Mouse (Mus musculus) forebrain, embryonic 15.5 days (tissue): ENCODE data around the gene Fbrsl1. TPM values are rescaled to one million over a fixed set of nuclear protein-coding genes. Genes with fewer than 3 reads are reported as not detected.
A peak's percentile ranks its signal among the peaks of the same experiment; 100 is the strongest.

Source experiments
- ATAC-seq: fragments of 200-750 bp; cut with Nextera tagmentation; replicated peaks from 2 replicates; pipeline ENCODE4 v1.8.0; 2017; ENCODE audit warnings: mild to moderate bottlenecking, moderate TSS enrichment, moderate library complexity
- H3K27ac ChIP-seq: fragments of 300-500 bp; sonication (generic); replicated peaks from 2 replicates; pipeline ENCODE4 v1.5.1; 2015; ENCODE audit warnings: mild to moderate bottlenecking, inconsistent platforms
- H3K27me3 ChIP-seq: fragments of 300-500 bp; sonication (generic); 2 replicates; pipeline ENCODE4 v1.6.1; 2015; ENCODE audit warnings: inconsistent platforms
- H3K36me3 ChIP-seq: fragments of 300-500 bp; sonication (generic); 2 replicates; pipeline ENCODE4 v1.6.1; 2015; ENCODE audit warnings: mild to moderate bottlenecking, inconsistent platforms
- H3K4me1 ChIP-seq: fragments of 300-500 bp; sonication (generic); 2 replicates; pipeline ENCODE4 v1.6.1; 2015; ENCODE audit warnings: inconsistent platforms
- H3K4me2 ChIP-seq: fragments of 300-500 bp; sonication (generic); replicated peaks from 2 replicates; pipeline ENCODE4 v1.6.1; 2015; ENCODE audit warnings: mild to moderate bottlenecking, inconsistent platforms
- H3K4me3 ChIP-seq: fragments of 300-500 bp; sonication (generic); 2 replicates; pipeline ENCODE4 v1.5.1; 2015; ENCODE audit warnings: mild to moderate bottlenecking, inconsistent platforms
- H3K9ac ChIP-seq: fragments of 300-500 bp; sonication (generic); replicated peaks from 2 replicates; pipeline ENCODE4 v1.6.1; 2015; ENCODE audit warnings: mild to moderate bottlenecking, inconsistent platforms
- H3K9me3 ChIP-seq: fragments of 300-500 bp; sonication (generic); 2 replicates; pipeline ENCODE4 v1.6.1; 2016; ENCODE audit warnings: inconsistent platforms
- WGBS: fragments of 180-500 bp; shearing (Covaris S2); methylation state at CpG from one replicate; pipeline ENCODE4 v1.1.7; 2015; ENCODE audit warnings: mixed read lengths; 5-methylcytosine and 5-hydroxymethylcytosine counted together
- polyA plus RNA-seq: library from polyadenylated mRNA; unstranded; fragments of >200 nt; fragmentation: Nextera tagmentation; extraction: Ambion mirVana; gene quantifications from 2 replicates; pipeline ENCODE4 v1.2.1, GENCODE M21; 2015

Fbrsl1 gene
- polyA plus RNA-seq, 1 experiment from 2014 or later, result 26.4 TPM

DNA sequence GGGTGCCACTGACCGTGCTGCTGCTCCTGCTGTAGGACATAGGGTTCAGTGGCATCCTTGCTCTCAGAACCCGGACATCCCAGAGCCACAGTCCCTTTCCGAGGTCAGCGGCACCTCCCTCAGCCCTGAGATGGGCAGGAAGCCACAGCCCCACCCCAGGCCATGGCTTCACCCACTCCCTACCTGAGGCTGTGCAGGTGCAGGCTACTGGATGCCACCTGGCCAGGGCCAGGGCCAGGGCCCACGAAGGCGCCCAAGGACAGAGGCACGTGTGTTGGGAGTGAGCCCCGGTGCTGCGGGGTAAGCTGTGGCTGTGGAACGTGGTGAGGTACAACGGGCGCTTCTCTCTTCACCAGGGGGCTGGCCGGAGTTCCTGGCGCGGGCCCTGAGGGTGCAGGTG lies 69.2 kb downstream of the Fbrsl1 start:
- Histone ChIP-seq H3K36me3 (peaks cover 46% of the 10 kb centered on the region), H3K9ac (no peak overlapping the region), H3K27me3 (no peaks in the 10 kb centered on the region), H3K4me1 (peaks cover 4% of the 10 kb centered on the region; the same call in 1 of the 2 replicates), H3K9me3 (no peaks in the 10 kb centered on the region), H3K4me3 (no peak overlapping the region), H3K4me2 (no peak overlapping the region), H3K27ac (no peak overlapping the region)
- 93% methylated on average over 15 of the region's 15 CpGs for WGBS
- ATAC-seq, result no peak

DNA sequence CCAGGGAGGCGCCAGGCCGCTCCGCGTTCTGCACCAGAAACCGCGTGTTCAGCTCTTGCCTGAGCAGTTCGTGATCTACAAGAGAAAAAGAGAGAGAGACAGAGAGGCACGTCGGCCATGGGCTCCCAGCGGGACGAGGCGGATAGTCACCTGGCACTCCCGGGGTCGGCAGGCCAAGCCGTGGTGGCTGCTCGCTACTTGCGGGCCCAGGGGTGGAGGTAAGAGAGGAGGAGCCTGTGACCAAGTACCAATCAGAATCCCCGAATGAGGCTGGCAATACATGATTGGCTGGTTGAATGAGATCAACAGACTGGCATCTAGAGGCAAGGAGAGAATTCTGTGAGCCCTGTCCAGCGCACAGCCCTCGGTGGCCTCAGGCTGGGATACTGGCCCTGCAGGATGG lies 70.1 kb downstream of the Fbrsl1 start:
- Histone ChIP-seq H3K4me3 (no peak overlapping the region), H3K36me3 (peaks cover 55% of the 10 kb centered on the region), H3K27ac (no peak overlapping the region), H3K27me3 (no peaks in the 10 kb centered on the region), H3K4me1 (no peaks in the 10 kb centered on the region), H3K4me2 (no peak overlapping the region), H3K9ac (no peak overlapping the region), H3K9me3 (no peaks in the 10 kb centered on the region)
- WGBS, result 39% methylated on average over 20 of the region's 20 CpGs
- no peak for ATAC-seq

DNA sequence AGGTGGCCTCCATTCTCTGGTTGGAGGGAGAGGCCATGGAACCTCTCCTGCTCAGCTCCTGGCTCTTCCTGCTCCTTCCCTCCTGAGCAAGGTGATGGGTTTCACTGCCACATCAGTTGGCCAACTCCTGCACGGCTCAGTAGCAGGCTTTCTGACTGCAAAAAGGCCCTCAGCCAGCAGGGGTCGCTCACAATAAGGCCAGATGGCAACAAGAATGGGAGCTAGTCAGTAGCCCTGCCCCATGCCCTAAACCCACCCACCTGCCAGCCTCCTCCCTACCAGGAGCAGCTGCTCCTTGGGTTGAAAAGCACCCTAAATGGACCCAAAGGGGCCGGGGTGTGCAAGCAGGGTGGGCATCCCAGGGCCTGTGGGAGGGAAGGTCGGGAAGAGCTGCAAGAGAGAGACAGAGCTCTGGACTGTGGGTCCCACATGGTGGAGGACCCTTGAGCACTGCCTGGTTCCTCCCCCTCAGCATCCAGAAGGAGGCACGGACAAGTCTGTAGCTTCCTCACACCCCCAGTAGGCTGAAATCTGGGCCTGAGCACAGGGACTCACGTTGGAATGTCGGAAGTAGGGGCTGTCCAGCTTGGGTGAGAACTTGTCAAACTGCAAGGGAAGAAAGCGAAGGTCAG lies 71.4 kb downstream of the Fbrsl1 start:
- Histone ChIP-seq H3K4me3 (no peak overlapping the region), H3K27me3 (no peaks in the 10 kb centered on the region)
- WGBS, result 53% methylated on average over 8 of the region's 8 CpGs

DNA sequence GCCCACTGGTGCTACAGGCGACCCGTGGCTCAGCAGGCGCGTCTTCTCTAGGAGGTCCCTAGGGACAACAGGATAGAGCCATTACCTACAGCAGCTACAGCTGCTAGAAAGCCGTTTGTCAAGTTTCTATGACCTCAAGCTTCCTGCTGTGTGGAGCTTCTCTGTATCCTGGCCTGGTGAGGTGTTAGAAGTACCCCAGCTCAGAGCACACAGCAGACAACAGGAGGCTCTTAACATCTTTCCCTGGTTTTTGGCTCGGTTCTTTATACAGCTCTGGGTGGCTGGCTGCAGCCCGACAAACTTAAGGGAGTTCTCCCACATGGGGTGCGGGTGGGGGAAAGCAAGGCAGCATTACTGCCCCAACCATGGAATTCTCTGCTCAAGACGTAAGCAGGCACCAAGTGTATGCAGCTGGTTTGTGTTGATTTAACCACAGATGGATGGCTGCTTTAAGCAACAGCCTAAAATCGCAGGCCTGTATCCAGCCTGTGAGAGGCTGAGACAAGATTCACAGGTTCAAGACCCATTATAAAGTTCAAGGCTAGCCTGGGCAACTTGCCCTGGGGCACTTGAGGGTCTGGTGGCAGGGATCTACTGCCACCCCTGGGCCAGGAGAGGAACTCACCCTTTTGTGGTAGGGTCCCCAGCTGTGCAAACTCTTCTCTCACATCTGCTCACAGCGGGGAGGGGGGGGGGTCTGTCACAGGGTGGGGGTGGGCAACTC lies 84.3 kb downstream of the Fbrsl1 start:
- Histone ChIP-seq H3K27me3 (no peaks in the 10 kb centered on the region), H3K4me2 (peak overlapping the region; percentile 76), H3K36me3 (peaks cover 21% of the 10 kb centered on the region), H3K27ac (no peak overlapping the region), H3K4me3 (peak overlapping the region; percentile 46; the same call in 1 of the 2 replicates), H3K9ac (0 out of 2 replicates have a peak overlapping the region, but pooled peaks have one; percentile 52), H3K4me1 (peaks cover 12% of the 10 kb centered on the region), H3K9me3 (no peaks in the 10 kb centered on the region)
- no peak; the same call in 1 of the 2 replicates for ATAC-seq
- 46% methylated on average over 11 of the region's 11 CpGs for WGBS

More for the DNA sequence above, 71.4 kb downstream of the Fbrsl1 start:
- ATAC-seq, result peak; percentile 47
- no peak overlapping the region for H3K4me2 ChIP-seq
- H3K9me3 ChIP-seq, result no peaks in the 10 kb centered on the region
- H3K4me1 ChIP-seq, result no peaks in the 10 kb centered on the region
- peaks cover 59% of the 10 kb centered on the region for H3K36me3 ChIP-seq
- H3K27ac ChIP-seq, result no peak overlapping the region
- H3K9ac ChIP-seq, result no peak overlapping the region

DNA sequence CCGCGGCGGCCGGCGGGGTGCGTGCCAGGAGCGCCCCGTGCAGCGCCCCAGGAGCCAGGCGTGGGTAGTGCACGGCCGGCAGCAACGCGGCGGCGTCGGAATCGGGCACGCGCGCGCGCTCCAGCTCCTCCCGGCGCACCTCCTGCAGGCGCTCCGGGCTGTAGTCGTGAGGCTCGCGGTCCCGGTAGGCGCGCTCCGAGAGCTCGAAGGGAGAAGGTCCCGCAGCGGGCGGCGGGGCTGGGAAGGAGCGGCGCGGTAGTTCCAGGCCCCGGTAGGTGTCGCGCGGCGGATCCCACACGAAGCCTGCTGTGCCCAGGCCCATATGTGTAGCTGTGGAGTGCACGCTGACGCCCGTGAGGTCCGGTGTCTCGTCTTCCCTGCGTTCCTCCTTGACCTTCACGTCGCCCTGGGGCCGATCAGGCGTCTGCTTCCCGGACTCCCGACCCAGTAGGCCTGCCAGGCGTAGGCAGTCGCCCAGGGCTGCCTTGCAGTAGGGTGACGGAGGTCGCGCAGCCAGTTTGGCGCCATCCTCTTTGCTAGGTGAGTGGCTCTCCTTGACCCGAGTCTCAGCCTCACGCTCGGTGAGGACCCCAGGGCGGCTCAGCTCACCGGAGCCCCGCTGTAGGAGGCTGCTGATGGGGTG lies 85.0 kb downstream of the Fbrsl1 start:
- peak overlapping the region; percentile 52 for H3K9ac ChIP-seq
- WGBS, result 5% methylated on average over 72 of the region's 72 CpGs
- H3K27ac ChIP-seq, result no peak overlapping the region
- H3K9me3 ChIP-seq, result no peaks in the 10 kb centered on the region
- peaks cover 12% of the 10 kb centered on the region for H3K4me1 ChIP-seq
- no peaks in the 10 kb centered on the region for H3K27me3 ChIP-seq
- H3K4me3 ChIP-seq, result peak overlapping the region; percentile 46
- ATAC-seq, result peak; percentile 84
- peaks cover 14% of the 10 kb centered on the region for H3K36me3 ChIP-seq
- peak overlapping the region; percentile 76 for H3K4me2 ChIP-seq

DNA sequence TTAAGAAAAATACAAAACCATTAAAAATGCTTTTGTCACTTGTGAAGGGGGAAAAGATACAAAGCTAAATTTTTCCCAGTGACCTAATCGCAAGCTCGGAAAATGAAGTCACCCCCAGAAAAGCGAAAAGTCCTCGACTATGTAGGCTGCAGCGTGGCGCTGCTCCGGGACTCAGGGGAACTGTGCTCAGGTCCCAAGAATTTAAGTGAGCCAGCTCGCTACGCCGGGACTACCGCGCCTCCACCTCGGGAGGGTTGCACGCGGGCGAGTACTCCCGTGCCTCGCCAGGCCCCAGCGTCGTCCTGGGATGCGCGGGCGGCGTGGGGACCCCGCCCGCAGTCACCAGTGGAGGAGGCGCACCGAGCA lies 85.5 kb downstream of the Fbrsl1 start:
- no peak overlapping the region for H3K27ac ChIP-seq
- no peak; the same call in 1 of the 2 replicates for ATAC-seq
- peaks cover 13% of the 10 kb centered on the region for H3K4me1 ChIP-seq

DNA sequence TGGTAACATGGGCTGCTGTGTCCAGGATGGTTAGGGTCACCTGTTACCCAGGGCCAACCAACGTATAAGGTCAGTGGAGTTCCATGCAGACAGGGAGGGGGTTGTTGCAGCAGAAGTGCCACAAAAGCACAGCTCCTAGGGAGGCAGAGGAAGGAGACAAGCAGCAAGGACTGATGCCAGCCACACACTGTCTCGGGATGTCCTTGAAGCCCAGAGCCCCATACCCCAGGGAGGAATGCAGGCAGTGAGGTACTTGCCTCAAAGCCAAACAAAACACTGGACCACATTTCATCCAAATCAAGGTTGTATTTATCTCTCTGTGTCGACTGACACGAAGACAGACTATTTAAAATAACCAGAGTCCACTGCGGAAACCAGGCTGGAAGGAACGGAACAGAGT lies 86.8 kb downstream of the Fbrsl1 start:
- no peak overlapping the region for H3K4me3 ChIP-seq
- H3K9me3 ChIP-seq, result no peaks in the 10 kb centered on the region
- H3K4me1 ChIP-seq, result peaks cover 15% of the 10 kb centered on the region
- WGBS, result 91% methylated on average over 6 of the region's 6 CpGs
- H3K27me3 ChIP-seq, result no peaks in the 10 kb centered on the region
- no peak for ATAC-seq
- H3K27ac ChIP-seq, result no peak overlapping the region
- no peak overlapping the region for H3K4me2 ChIP-seq
- peaks cover 2% of the 10 kb centered on the region; the same call in 1 of the 2 replicates for H3K36me3 ChIP-seq
- no peak overlapping the region for H3K9ac ChIP-seq

More for the DNA sequence above, 85.5 kb downstream of the Fbrsl1 start:
- Histone ChIP-seq H3K9ac (peak overlapping the region; percentile 52), H3K4me3 (peak overlapping the region; percentile 46), H3K9me3 (no peaks in the 10 kb centered on the region), H3K4me2 (peak overlapping the region; percentile 76), H3K27me3 (no peaks in the 10 kb centered on the region), H3K36me3 (peaks cover 11% of the 10 kb centered on the region)
- 4% methylated on average over 28 of the region's 28 CpGs for WGBS

DNA sequence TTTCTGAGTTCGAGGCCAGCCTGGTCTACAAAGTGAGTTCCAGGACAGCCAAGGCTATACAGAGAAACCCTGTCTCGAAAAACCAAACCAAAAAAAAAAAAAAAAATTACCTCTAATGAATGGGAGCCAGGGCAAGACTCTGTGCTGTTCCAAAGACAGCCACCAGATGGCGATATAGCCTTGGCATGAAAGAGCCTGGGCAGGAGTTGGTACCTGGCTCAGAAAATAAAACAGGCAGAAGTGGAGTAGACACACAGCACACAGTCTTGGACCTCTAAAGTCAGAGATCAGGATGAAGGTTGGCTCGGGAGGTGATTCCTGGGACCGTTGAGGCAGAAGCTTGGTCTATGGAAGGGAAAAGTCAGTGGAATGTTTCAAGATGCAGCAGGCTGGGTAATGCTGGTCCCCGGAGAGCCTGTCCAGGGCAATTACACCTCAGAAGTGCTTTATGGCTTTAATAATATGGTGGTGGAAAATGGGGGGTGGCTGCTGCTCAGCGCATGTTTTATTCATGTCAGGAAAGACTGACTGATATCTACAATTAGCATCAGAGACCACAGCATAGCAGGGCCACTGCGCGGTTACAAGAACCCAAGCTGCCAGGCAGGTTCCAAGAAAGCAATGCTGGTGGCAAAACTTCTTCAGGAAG lies 90.6 kb downstream of the Fbrsl1 start:
- no peak overlapping the region for H3K27ac ChIP-seq
- WGBS, result 37% methylated on average over 9 of the region's 9 CpGs
- peaks cover 7% of the 10 kb centered on the region for H3K4me1 ChIP-seq
- no peaks in the 10 kb centered on the region for H3K27me3 ChIP-seq
- peak; percentile 47 for ATAC-seq
- H3K9ac ChIP-seq, result no peak overlapping the region
- 0 out of 2 replicates have a peak, but pooled peaks cover 2% of the 10 kb centered on the region for H3K36me3 ChIP-seq
- H3K4me3 ChIP-seq, result no peak overlapping the region
- H3K9me3 ChIP-seq, result no peaks in the 10 kb centered on the region
- no peak overlapping the region for H3K4me2 ChIP-seq

DNA sequence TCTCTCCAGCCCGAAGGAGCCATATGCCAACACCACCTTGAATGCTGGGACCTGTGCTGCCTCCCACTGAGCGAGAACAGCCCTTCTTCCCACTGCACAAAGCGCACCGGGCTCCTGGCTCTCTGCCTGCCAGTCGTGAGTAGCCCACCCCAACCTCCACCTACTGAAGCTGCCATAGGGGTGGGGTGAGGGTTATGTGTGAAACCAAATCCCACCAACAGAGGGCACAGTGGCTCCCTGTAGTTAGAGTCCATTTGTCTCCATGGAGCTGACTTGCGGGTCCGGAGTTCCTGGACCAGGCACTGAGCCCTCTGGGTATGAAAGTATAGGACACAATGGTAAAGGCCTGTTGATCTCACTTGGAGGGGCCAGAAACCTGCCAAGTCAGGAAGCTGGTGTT lies 93.6 kb downstream of the Fbrsl1 start:
- Histone ChIP-seq H3K36me3 (no peaks in the 10 kb centered on the region), H3K27me3 (no peaks in the 10 kb centered on the region), H3K9ac (no peak overlapping the region), H3K4me3 (no peak overlapping the region), H3K4me1 (peaks cover 7% of the 10 kb centered on the region; the same call in 1 of the 2 replicates), H3K4me2 (no peak overlapping the region), H3K27ac (no peak overlapping the region), H3K9me3 (no peaks in the 10 kb centered on the region)
- no peak for ATAC-seq
- WGBS, result 15% methylated on average over 7 of the region's 7 CpGs

DNA sequence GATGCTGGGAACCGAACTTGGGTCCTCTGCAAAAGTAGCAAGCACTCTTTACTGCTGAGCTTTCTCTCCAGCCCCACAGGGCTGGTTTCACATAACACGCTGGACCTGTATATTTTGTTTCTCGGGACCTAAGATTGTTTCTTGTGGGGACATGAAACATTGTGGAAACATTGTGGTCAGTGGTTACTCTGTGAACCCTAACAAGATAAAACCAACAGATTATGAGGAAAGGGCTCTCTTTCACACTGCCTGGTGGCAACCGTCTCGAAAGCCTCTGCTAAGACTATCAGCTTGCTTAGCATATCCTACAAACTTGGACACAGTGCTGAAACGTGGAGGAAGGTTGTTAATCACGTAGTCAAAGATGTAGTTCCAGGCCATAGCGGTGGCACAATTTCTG lies 101.3 kb downstream of the Fbrsl1 start:
- Histone ChIP-seq H3K27me3 (peaks cover 17% of the 10 kb centered on the region; the same call in 1 of the 2 replicates), H3K4me3 (no peak overlapping the region), H3K27ac (no peak overlapping the region), H3K36me3 (no peaks in the 10 kb centered on the region), H3K9me3 (no peaks in the 10 kb centered on the region), H3K4me2 (no peak overlapping the region), H3K4me1 (peaks cover 14% of the 10 kb centered on the region), H3K9ac (no peak overlapping the region)
- 88% methylated on average over 8 of the region's 8 CpGs for WGBS
- no peak for ATAC-seq

DNA sequence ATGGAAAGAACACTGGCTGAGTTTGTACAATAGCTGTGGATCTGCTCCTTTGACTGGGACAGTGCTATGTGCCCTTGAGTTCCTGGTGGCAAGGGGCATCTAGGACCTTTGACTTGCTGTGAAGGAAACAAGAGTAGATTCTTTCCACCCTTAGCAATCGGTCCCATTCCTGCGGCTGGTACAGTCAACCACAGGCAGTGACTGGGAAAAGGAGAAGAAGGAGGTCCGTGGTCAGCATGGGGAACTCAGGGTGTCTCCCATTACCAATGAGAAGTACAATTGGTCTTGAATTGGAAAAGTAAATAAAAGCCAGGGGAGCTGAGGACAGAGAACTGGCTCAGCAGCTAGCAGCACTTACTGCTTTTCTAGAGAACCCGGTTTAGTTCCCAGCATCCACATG lies 102.8 kb downstream of the Fbrsl1 start:
- Histone ChIP-seq H3K4me1 (peaks cover 14% of the 10 kb centered on the region), H3K36me3 (no peaks in the 10 kb centered on the region), H3K9ac (no peak overlapping the region), H3K27ac (no peak overlapping the region), H3K4me2 (no peak overlapping the region), H3K4me3 (no peak overlapping the region), H3K9me3 (no peaks in the 10 kb centered on the region), H3K27me3 (peaks cover 20% of the 10 kb centered on the region; the same call in 1 of the 2 replicates)
- ATAC-seq, result no peak
- WGBS, result 88% methylated on average over 4 of the region's 4 CpGs

DNA sequence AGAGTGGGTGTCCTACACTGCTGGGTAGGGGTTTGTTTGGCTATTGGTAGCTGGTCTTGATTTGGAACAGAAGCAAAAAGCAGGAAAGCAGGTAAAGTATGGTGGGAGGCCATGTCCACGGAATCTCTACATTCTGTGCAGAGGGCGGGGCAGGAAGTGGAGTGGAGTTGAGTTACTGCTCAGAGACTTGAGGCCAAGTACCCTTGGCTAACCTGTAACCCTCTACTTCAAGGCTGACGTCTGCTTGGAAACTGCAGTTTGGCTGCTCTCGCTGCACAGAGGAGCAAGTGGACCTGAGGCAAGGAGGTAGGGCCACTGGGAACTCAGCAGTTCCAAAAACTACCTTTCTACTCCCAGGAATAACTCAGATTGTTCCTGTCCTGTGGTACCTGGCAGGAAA lies 103.8 kb downstream of the Fbrsl1 start, which contains the start of gene Lrcol1:
Lrcol1 (plus strand) TSS at position 207 of the 400 bp plus-strand sequence.
- Histone ChIP-seq H3K4me1 (peaks cover 14% of the 10 kb centered on the region), H3K36me3 (no peaks in the 10 kb centered on the region), H3K27ac (no peak within 1 kb of the TSS), H3K9ac (no peak within 1 kb of the TSS), H3K27me3 (peaks cover 20% of the 10 kb centered on the region; the same call in 1 of the 2 replicates), H3K4me2 (no peak within 1 kb of the TSS), H3K4me3 (no peak within 1 kb of the TSS), H3K9me3 (no peaks in the 10 kb centered on the region)
- 92% methylated on average over 4 of the region's 4 CpGs for WGBS
- no peak for ATAC-seq
